25 mouse cellular contexts compared by ENCODE assay signal in genomic region chr15:66453959-66454358, GRCm38 (mm10). TPM values are rescaled to one million over a fixed set of nuclear protein-coding genes. Genes with fewer than 3 reads are reported as not detected.
A peak's percentile ranks its signal among the peaks of the same experiment; 100 is the strongest.
DNase-seq lines count a peak whose midpoint lies in the region; ATAC-seq and TF ChIP-seq lines count a peak whose summit lies in the region.
"Had no signal": no experiment of that assay in that cellular context is flagged by ENCODE, and none has a peak within 500 bp of the region (broad histone marks: within the 10 kb centered on the region; RNA-seq: fewer than 3 reads in every experiment).

No protein-coding gene starts in this region.

- H3K9ac ChIP-seq in kidney, embryonic 16.5 days (replicated peaks; ENCODE audit: low read length) = no peak overlapping the region
- H3K9ac ChIP-seq: hindbrain, embryonic 12.5 days; intestine, embryonic 15.5 days; limb, embryonic 13.5 days; liver, embryonic 15.5 days had no signal

- 0 out of 2 replicates have a peak overlapping the region, but pooled peaks have one; percentile 13 for H3K4me3 ChIP-seq in spleen, adult 2 months (ENCODE audit: extremely low read depth, insufficient read depth, insufficient read length)
- peak overlapping the region; percentile 16; the same call in 1 of the 2 replicates for H3K4me3 ChIP-seq in bone marrow macrophage, adult 2 months (ENCODE audit: insufficient read depth, low read length)
- peak overlapping the region; percentile 67 for H3K4me3 ChIP-seq in megakaryocyte, embryonic 14.5 days (replicated peaks)
- no peak overlapping the region for H3K4me3 ChIP-seq in kidney, embryonic 16.5 days (ENCODE audit: low read length)
- H3K4me3 ChIP-seq: heart, embryonic 10.5 days; hindbrain, embryonic 12.5 days; intestine, embryonic 15.5 days; limb, embryonic 13.5 days; liver, embryonic 15.5 days had no signal

- peaks cover 5% of the 10 kb centered on the region; the same call in 1 of the 2 replicates for H3K9me3 ChIP-seq in megakaryocyte, embryonic 14.5 days
- no peaks in the 10 kb centered on the region for H3K9me3 ChIP-seq in kidney, embryonic 16.5 days (ENCODE audit: low read length)
- H3K9me3 ChIP-seq: heart, embryonic 10.5 days; intestine, embryonic 15.5 days; limb, embryonic 13.5 days; liver, embryonic 15.5 days had no signal

- no peak overlapping the region for H3K27ac ChIP-seq in spleen, adult 2 months (ENCODE audit: insufficient read depth, low read length)
- no peak overlapping the region for H3K27ac ChIP-seq in bone marrow macrophage, adult 2 months (ENCODE audit: insufficient read depth, low read depth, low read length)
- no peak overlapping the region for H3K27ac ChIP-seq in kidney, embryonic 16.5 days (ENCODE audit: low read length)
- H3K27ac ChIP-seq: heart, embryonic 10.5 days; hindbrain, embryonic 12.5 days; intestine, embryonic 15.5 days; limb, embryonic 13.5 days; liver, embryonic 15.5 days; macrophage had no signal

- 33% methylated on average over 4 of the region's 4 CpGs for WGBS in spleen, adult 2 months
- WGBS in kidney, embryonic 16.5 days = 76% methylated on average over 4 of the region's 4 CpGs

- H3K4me1 ChIP-seq in spleen, adult 2 months (ENCODE audit: control insufficient read depth, insufficient read depth, insufficient read length) = peaks cover 2% of the 10 kb centered on the region; the same call in 1 of the 2 replicates
- no peaks in the 10 kb centered on the region for H3K4me1 ChIP-seq in bone marrow macrophage, adult 2 months (ENCODE audit: control insufficient read depth, insufficient read depth, low read length)
- H3K4me1 ChIP-seq in megakaryocyte, embryonic 14.5 days = no peaks in the 10 kb centered on the region
- H3K4me1 ChIP-seq in kidney, embryonic 16.5 days (ENCODE audit: insufficient read depth, low read length) = no peaks in the 10 kb centered on the region
- H3K4me1 ChIP-seq: heart, embryonic 10.5 days; hindbrain, embryonic 12.5 days; intestine, embryonic 15.5 days; limb, embryonic 13.5 days; liver, embryonic 15.5 days had no signal

- no peaks in the 10 kb centered on the region for H3K27me3 ChIP-seq in spleen, adult 2 months (ENCODE audit: control insufficient read depth, insufficient read depth, low read length)
- no peaks in the 10 kb centered on the region for H3K27me3 ChIP-seq in megakaryocyte, embryonic 14.5 days (replicated peaks)
- no peaks in the 10 kb centered on the region for H3K27me3 ChIP-seq in kidney, embryonic 16.5 days (ENCODE audit: insufficient read depth, low read length)
- H3K27me3 ChIP-seq: hindbrain, embryonic 12.5 days; intestine, embryonic 15.5 days; limb, embryonic 13.5 days; liver, embryonic 15.5 days had no signal

- TF ChIP-seq POLR2A in spleen, adult 2 months (IDR thresholded peaks at IDR 0.05; ENCODE audit: low read depth, low read length) = no peak
- no peak for TF ChIP-seq POLR2A in bone marrow macrophage, adult 2 months (IDR thresholded peaks at IDR 0.05; ENCODE audit: borderline replicate concordance, low read depth, low read length)

- H3K4me2 ChIP-seq in kidney, embryonic 16.5 days (replicated peaks; ENCODE audit: low read depth, low read length) = no peak overlapping the region
- H3K4me2 ChIP-seq: hindbrain, embryonic 12.5 days; intestine, embryonic 15.5 days; limb, embryonic 13.5 days; liver, embryonic 15.5 days had no signal

- TF ChIP-seq CTCF in spleen, adult 2 months (IDR thresholded peaks at IDR 0.05; ENCODE audit: extremely low read depth, insufficient read depth, insufficient read length, insufficient replicate concordance) = no peak
- TF ChIP-seq CTCF in bone marrow macrophage, adult 2 months (IDR thresholded peaks at IDR 0.05; ENCODE audit: low read depth, low read length) = no peak

- DNase-seq in spleen, adult 2 months (ENCODE audit: low read depth in 1 of 2, low spot score in 2 of 2) = no peak
- no peak for DNase-seq in spleen, postnatal 10 days (ENCODE audit: low spot score in 2 of 2)
- DNase-seq in layer of hippocampus, adult 9-11 months = no peak
- DNase-seq: adrenal gland, postnatal 36 days; B cell, adult 2 months; cerebellum, adult 2 months; cerebellum, postnatal 36 days; gastrocnemius, postnatal 36 days; heart, postnatal 10 days; kidney, adult 9 months; kidney, postnatal 36 days; midbrain, embryonic 14.5 days; right cerebral cortex, postnatal 25 days had no signal

- H3K36me3 ChIP-seq in spleen, adult 2 months (ENCODE audit: control insufficient read depth, insufficient read depth, low read length) = no peaks in the 10 kb centered on the region
- H3K36me3 ChIP-seq in megakaryocyte, embryonic 14.5 days (replicated peaks; ENCODE audit: low read length) = no peaks in the 10 kb centered on the region
- H3K36me3 ChIP-seq in kidney, embryonic 16.5 days (ENCODE audit: insufficient read depth, low read length) = no peaks in the 10 kb centered on the region
- H3K36me3 ChIP-seq: heart, embryonic 10.5 days; hindbrain, embryonic 12.5 days; intestine, embryonic 15.5 days; limb, embryonic 13.5 days; liver, embryonic 15.5 days had no signal

- no peak for ATAC-seq in kidney, embryonic 16.5 days (ENCODE audit: low FRiP score, low TSS enrichment)
- ATAC-seq in erythroid progenitor cell, adult 5-6 weeks (replicated peaks; ENCODE audit: low FRiP score, poor library complexity, severe bottlenecking) = no peak
- ATAC-seq: forebrain, embryonic 14.5 days; intestine, embryonic 15.5 days had no signal

RNA-seq across cellular contexts. Expression of gene Lrrc6, which starts 46.8 kb away (rescaled TPM):
- polyA plus RNA-seq in spleen, adult 2 months (2012; rRNA removed) = not detected in 2 replicates
- polyA plus RNA-seq in bone marrow macrophage, adult 2 months (2012; ENCODE audit: insufficient read depth, insufficient read length, missing spikeins) = not detected in 2 replicates
- polyA plus RNA-seq in megakaryocyte, embryonic 14.5 days (2012; ENCODE audit: insufficient read depth, low replicate concordance) = not detected in 2 replicates
- 0.15 and 0.19 TPM in 2 replicates for polyA plus RNA-seq in kidney, embryonic 16.5 days (2015; fragmentation: Nextera tagmentation; extraction: Ambion mirVana)
- total RNA-seq in erythroid progenitor cell, adult 5-6 weeks (2015; ENCODE audit: low replicate concordance) = not detected in 2 replicates
- not detected in 2 replicates for total RNA-seq in erythroid progenitor cell, adult 5-6 weeks (2017; ENCODE audit: low replicate concordance)
- total RNA-seq: gastrocnemius, postnatal 36 days; heart, postnatal 10 days had no signal
- polyA plus RNA-seq: embryonic facial prominence, embryonic 11.5 days; intestine, embryonic 15.5 days; limb, embryonic 13.5 days; liver, embryonic 15.5 days; macrophage had no signal
